Mouse (Mus musculus) liver, embryonic 13.5 days (tissue): ENCODE data around the gene Gna15. TPM values are rescaled to one million over a fixed set of nuclear protein-coding genes. Genes with fewer than 3 reads are reported as not detected.

Source experiments
- ATAC-seq: fragments of 200-750 bp; cut with Nextera tagmentation; 2 replicates; pipeline ENCODE4 v1.8.0; 2017; ENCODE audit warnings: low read depth, mild to moderate bottlenecking, moderate number of reproducible peaks, moderate library complexity
- DNase-seq: peaks from one replicate; pipeline ENCODE4 v3.0.0; 2022
- H3K27ac ChIP-seq: fragments of 300-500 bp; sonication (generic); 2 replicates; pipeline ENCODE4 v1.5.1; 2015; ENCODE audit warnings: moderate library complexity, mild to moderate bottlenecking, inconsistent platforms
- H3K27me3 ChIP-seq: fragments of 300-500 bp; sonication (generic); 2 replicates; pipeline ENCODE4 v1.6.1; 2015; ENCODE audit warnings: mild to moderate bottlenecking, inconsistent platforms
- H3K36me3 ChIP-seq: fragments of 300-500 bp; sonication (generic); 2 replicates; pipeline ENCODE4 v1.6.1; 2015; ENCODE audit warnings: mild to moderate bottlenecking, inconsistent platforms
- H3K4me1 ChIP-seq: fragments of 300-500 bp; sonication (generic); replicated peaks from 2 replicates; pipeline ENCODE4 v1.6.1; 2015; ENCODE audit warnings: inconsistent platforms
- H3K4me2 ChIP-seq: fragments of 300-500 bp; sonication (generic); 2 replicates; pipeline ENCODE4 v1.6.1; 2015; ENCODE audit warnings: inconsistent platforms, mild to moderate bottlenecking, moderate library complexity
- H3K4me3 ChIP-seq: fragments of 300-500 bp; sonication (generic); replicated peaks from 2 replicates; pipeline ENCODE4 v1.5.1; 2015; ENCODE audit warnings: mild to moderate bottlenecking, inconsistent platforms
- H3K9ac ChIP-seq: fragments of 300-500 bp; sonication (generic); 2 replicates; pipeline ENCODE4 v1.6.1; 2015; ENCODE audit warnings: mild to moderate bottlenecking, inconsistent platforms
- H3K9me3 ChIP-seq: fragments of 300-500 bp; sonication (generic); replicated peaks from 2 replicates; pipeline ENCODE4 v1.6.1; 2016; ENCODE audit warnings: inconsistent platforms
- WGBS: fragments of 180-500 bp; shearing (Covaris S2); methylation state at CpG from one replicate; pipeline ENCODE4 v1.1.7; 2015; ENCODE audit not compliant: insufficient replicate concordance; 5-methylcytosine and 5-hydroxymethylcytosine counted together
- polyA plus RNA-seq: library from polyadenylated mRNA; unstranded; fragments of >200 nt; fragmentation: Nextera tagmentation; extraction: Ambion mirVana; gene quantifications from 2 replicates; pipeline ENCODE4 v1.2.1, GENCODE M21; 2015

Gna15 gene
- polyA plus RNA-seq, 1 experiment from 2014 or later = 7.2 TPM

DNA sequence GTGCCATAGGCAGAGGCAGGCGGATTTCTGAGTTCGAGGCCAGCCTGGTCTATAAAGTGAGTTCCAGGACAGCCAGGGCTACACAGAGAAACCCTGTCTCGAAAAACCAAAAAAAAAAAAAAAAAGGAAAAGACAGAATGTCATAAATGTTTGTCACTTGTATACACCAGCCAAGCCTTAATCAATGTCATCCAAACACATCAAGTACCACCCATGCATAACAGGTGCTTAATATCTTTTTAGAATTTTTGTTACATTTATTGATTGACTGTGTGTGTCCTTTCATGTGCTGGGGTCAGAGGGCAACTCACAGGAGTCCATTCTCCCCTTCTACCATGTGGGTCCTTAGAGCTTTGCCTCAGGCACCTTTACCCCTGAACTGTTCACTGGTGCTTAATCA, 24.0 kb downstream of the Gna15 start, which contains the start of gene S1pr4:
S1pr4 (minus strand) TSS at position 101 of the 400 bp plus-strand sequence.
- H3K4me2 ChIP-seq = peak within 1 kb of the TSS; percentile 67
- DNase-seq (no peak), ATAC-seq (no peak)
- no peaks in the 10 kb centered on the region for H3K9me3 ChIP-seq
- H3K4me1 ChIP-seq = peaks cover 53% of the 10 kb centered on the region
- peak within 1 kb of the TSS; percentile 73 for H3K27ac ChIP-seq
- 0 out of 2 replicates have a peak, but pooled peaks cover 6% of the 10 kb centered on the region for H3K27me3 ChIP-seq
- 60% methylated on average over 3 of the region's 3 CpGs for WGBS
- H3K4me3 ChIP-seq = peak within 1 kb of the TSS; percentile 88
- peak within 1 kb of the TSS; percentile 68 for H3K9ac ChIP-seq
- H3K36me3 ChIP-seq = peaks cover 3% of the 10 kb centered on the region

DNA sequence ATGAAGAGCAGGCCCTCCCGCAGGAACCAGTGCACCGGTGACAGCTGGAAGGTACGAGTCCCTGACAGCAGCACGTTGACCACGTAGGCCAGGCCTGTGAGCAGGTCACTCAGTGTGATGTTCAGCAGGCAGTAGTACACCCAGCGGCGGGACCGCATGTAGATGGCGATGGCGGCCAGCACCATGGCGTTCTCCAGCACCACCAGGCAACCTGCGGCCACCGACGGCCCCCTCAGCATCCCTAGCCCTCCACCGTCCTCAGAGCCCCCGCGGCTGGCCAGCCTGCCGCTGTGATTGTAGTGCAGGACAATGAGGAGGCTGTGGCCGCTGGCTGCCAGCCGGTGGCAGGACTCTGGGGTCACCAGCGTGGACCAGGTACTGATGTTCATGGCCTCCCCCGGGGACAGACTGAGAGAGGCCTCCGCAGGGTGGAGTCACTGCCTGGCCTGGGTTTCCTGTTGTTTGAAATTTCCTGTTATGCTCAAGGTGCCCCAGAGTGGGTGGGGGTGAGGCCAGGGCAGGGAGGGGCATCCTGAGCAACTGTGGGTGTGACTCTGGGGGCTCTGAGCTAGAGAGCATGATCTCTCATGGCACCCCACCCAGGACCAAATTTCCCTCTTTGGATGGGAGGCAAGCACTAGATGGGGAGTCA, 24.6 kb downstream of the Gna15 start:
- peak overlapping the region; percentile 67 for H3K4me2 ChIP-seq
- H3K4me1 ChIP-seq = peaks cover 60% of the 10 kb centered on the region
- peaks cover 2% of the 10 kb centered on the region; the same call in 1 of the 2 replicates for H3K36me3 ChIP-seq
- ATAC-seq = no peak
- peak overlapping the region; percentile 68 for H3K9ac ChIP-seq
- no peak for DNase-seq
- H3K4me3 ChIP-seq = peak overlapping the region; percentile 88
- no peaks in the 10 kb centered on the region for H3K9me3 ChIP-seq
- peak overlapping the region; percentile 73 for H3K27ac ChIP-seq
- WGBS = 40% methylated on average over 23 of the region's 23 CpGs
- 0 out of 2 replicates have a peak, but pooled peaks cover 6% of the 10 kb centered on the region for H3K27me3 ChIP-seq

DNA sequence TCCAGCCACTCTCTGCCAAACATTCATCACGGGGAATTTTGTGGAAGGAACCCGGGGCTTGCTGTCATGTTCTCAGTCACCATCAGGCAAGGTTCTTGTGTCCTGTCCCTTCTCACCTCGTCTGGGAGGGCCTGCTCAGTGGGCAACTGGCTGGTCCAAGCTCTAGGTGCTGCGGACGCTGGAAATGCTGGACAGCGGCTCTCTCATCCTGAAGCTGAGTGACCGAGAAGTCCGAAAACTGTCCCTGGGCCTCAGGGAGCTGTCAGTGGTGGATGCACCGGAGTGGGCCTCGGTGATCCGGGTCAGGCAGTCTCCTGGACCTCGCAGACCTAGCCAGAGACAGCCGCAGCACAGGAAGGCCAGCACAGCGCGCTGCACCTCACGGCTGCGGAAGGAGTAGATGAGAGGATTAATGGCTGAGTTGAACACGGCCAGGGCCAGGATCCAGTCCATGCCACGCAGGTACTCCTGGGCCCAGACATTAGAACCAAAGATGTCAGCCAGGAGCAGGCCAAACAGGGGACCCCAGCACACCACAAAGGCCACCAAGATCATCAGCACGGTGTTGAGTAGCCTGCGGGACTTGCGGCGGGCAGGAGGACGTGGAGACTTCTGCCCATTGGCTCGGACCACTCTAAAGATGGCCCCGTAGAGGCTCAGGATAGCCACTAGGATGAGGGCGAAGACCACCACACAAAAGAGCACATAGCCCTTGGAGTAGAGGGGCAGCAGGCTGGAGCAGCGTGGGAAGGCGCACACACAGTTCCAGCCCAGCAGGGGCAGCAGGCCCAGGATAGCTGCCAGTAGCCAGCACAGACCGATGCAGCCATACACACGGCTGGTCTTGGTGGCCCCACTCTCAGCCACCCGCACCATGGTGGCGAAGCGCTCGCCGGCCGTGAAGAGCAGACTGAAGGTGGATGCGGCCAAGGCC, 25.4 kb downstream of the Gna15 start:
- peak overlapping the region; percentile 73 for H3K27ac ChIP-seq
- peak overlapping the region; percentile 68 for H3K9ac ChIP-seq
- peaks cover 7% of the 10 kb centered on the region for H3K36me3 ChIP-seq
- no peaks in the 10 kb centered on the region for H3K9me3 ChIP-seq
- H3K27me3 ChIP-seq = 0 out of 2 replicates have a peak, but pooled peaks cover 6% of the 10 kb centered on the region
- 67% methylated on average over 38 of the region's 38 CpGs for WGBS
- peaks cover 68% of the 10 kb centered on the region for H3K4me1 ChIP-seq
- DNase-seq = no peak
- H3K4me2 ChIP-seq = peak overlapping the region; percentile 67
- no peak for ATAC-seq
- peak overlapping the region; percentile 88 for H3K4me3 ChIP-seq

DNA sequence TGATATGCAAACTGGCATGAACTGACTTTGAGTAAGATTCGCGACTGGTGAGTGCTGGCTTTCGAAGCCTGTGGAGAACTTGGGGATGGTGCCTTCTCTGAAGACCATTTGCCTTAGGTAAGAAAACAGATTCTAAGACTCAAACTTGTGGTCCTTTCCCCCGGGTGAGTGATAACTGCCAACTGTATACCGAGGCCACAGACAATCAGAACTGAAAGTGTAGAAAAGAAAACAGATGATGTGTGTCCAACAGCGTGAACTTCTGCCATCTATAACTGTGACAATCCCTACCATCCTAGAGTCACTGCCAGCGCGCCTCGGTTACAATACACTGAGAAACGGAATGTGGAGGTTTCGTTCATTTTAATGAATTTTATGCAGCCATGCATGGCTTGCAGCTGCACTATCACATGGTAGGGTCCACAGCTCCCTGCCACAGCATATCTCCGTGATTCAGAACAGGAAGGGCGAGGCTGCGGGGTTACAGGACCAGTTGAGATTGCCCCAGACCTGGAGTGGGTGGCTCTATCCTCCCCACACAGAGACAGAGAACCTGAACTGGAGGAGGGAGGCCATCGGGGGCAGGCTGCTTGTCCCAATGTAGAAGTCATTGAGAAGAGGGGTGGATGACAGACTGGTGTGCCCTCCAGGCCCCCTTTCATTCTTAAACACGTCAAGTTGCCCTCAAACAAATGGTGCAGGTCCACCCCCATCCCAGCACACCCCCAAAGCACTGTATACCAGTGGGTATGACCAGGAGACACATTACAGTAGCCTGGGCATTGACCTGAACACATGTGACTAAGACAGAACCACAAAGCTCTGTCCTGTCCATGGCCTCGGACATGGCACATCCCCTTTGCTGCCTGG, 26.4 kb downstream of the Gna15 start:
- no peaks in the 10 kb centered on the region for H3K27me3 ChIP-seq
- H3K4me1 ChIP-seq = peaks cover 67% of the 10 kb centered on the region
- peaks cover 16% of the 10 kb centered on the region for H3K36me3 ChIP-seq
- 0 out of 2 replicates have a peak, but pooled peaks have one; percentile 4 for ATAC-seq
- no peaks in the 10 kb centered on the region for H3K9me3 ChIP-seq
- 32% methylated on average over 17 of the region's 17 CpGs for WGBS
- peak overlapping the region; percentile 67 for H3K4me2 ChIP-seq
- peak overlapping the region; percentile 68 for H3K9ac ChIP-seq
- H3K27ac ChIP-seq = peak overlapping the region; percentile 73
- H3K4me3 ChIP-seq = peak overlapping the region; percentile 88
- DNase-seq = peak; percentile 60

DNA sequence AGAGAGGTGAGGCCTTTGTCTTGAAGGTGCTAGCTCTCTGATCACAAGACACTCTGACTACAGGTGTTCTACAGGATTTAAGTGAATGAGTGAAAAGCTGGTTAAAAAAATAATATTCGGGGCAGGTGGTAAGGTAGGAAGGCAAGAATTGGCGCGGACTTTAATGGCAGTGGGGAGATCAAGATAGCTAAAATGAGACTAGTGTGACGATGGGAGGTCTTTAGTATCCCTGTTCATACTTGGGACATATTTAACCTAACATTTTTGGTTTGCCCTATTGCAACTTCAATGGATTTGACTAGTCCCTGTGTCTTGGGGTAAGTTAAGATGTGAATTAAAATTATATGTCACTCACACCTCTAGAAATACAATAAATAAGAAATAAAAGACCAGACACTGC, 27.1 kb downstream of the Gna15 start:
- no peaks in the 10 kb centered on the region for H3K27me3 ChIP-seq

DNA sequence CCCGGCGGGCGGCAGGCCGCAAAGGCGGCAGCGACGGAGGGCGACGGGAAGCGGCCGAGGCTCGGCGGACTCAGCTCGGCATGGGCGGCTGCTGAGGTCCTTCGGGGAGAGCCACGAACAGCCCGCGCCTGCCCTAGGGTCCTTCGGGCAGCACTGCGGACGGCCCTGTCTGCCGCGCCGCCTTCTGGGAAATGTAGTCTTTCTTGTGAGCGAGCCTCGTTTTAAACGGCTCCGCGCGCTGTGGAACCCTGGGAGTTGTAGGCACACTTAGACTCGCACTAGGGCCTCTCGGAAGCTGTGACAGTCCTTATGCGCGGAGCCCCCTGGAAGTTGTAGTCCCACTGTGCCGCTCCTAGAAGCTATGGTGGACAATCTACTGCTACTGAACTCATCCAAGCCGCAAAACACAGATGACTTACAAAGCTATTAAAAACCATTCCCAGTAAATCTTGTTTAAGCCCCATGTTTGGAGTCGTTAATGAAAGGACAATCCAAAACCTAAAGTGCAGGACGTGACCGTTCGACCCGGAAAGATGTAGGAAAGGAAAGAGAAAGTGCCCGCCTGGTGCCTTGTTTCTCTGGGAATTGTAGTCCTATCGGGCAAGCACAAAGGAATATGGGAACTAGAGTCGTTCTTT, 27.6 kb downstream of the Gna15 start, which contains the start of gene Ncln:
Ncln (minus strand) TSS at position 129 of the 638 bp plus-strand sequence.
- Histone ChIP-seq H3K4me2 (peak within 1 kb of the TSS; percentile 98), H3K9me3 (no peaks in the 10 kb centered on the region), H3K4me3 (peak within 1 kb of the TSS; percentile 88), H3K27ac (peak within 1 kb of the TSS; percentile 74), H3K4me1 (peaks cover 60% of the 10 kb centered on the region), H3K36me3 (peaks cover 29% of the 10 kb centered on the region), H3K9ac (peak within 1 kb of the TSS; percentile 93), H3K27me3 (no peaks in the 10 kb centered on the region)
- ATAC-seq (peak; percentile 95), DNase-seq (peak; percentile 98)
- WGBS = under 1% methylated on average over 45 of the region's 45 CpGs

More for the DNA sequence above, 27.1 kb downstream of the Gna15 start:
- Histone ChIP-seq H3K4me2 (peak overlapping the region; percentile 67), H3K9me3 (no peaks in the 10 kb centered on the region), H3K4me3 (peak overlapping the region; percentile 88), H3K36me3 (peaks cover 23% of the 10 kb centered on the region), H3K27ac (peak overlapping the region; percentile 73), H3K4me1 (peaks cover 61% of the 10 kb centered on the region), H3K9ac (peak overlapping the region; percentile 68)
- 15% methylated on average over 4 of the region's 4 CpGs for WGBS
- ATAC-seq (no peak), DNase-seq (no peak)

DNA sequence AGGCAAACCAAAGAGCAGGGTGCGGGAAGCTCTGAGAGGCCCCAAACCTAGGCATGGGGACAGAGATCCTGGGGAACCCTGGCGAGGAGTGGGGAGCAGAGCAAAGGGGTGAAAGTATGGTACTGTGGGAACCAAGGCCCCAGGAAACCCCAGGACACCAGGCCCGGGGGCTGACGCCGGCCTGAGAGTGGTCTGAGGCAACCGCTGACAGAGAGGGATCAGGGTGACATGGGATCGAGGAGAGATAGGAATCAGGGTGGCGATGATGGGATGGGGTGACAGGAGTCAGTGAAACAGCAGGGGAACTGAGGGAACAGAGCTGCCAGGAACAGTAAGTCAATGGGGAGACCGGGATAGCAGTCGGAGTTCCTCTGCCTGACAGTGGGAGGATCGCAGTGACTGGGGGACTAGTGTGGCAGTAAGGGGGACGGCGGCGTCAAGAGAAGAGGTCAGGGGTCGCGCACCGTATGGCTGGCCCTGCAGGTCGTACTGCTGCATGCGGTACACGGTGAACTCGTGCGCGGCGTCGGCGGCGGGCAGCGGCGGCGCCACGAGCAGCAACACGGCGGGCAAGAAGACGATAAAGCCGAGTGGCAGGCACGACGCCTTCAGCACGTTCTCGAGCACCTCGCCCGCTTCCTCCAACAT, 28.3 kb downstream of the Gna15 start:
- H3K36me3 ChIP-seq = peaks cover 35% of the 10 kb centered on the region
- H3K9me3 ChIP-seq = no peaks in the 10 kb centered on the region
- peak overlapping the region; percentile 93 for H3K9ac ChIP-seq
- H3K27ac ChIP-seq = peak overlapping the region; percentile 74
- peak; percentile 13 for ATAC-seq
- no peaks in the 10 kb centered on the region for H3K27me3 ChIP-seq
- peak overlapping the region; percentile 88 for H3K4me3 ChIP-seq
- H3K4me1 ChIP-seq = peaks cover 60% of the 10 kb centered on the region
- whole genome bisulfite sequencing = under 1% methylated on average over 41 of the region's 41 CpGs
- peak overlapping the region; percentile 98 for H3K4me2 ChIP-seq
- no peak for DNase-seq

DNA sequence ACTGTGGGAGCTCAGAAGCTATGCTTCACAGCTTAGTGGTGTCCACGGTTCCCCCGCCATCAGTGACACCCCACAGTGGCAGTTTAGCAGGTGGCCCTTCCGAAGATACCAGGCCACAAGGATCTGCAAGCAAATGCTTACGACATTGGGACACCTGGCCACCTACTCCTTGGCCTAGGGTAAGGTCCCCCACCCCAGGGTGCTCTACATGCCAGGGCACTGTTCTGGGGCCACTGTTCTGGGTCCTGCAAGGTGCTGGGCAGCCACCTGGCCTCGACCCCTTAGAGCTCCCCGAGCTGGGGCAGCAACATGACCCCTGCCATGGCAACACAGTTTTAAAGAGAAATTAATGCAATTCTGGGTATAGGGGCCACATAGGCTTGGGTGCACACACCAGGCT, 28.9 kb downstream of the Gna15 start:
- no peaks in the 10 kb centered on the region for H3K9me3 ChIP-seq
- 37% methylated on average over 6 of the region's 6 CpGs for whole genome bisulfite sequencing
- peak overlapping the region; percentile 74 for H3K27ac ChIP-seq
- ATAC-seq = no peak
- peak overlapping the region; percentile 88 for H3K4me3 ChIP-seq
- H3K36me3 ChIP-seq = peaks cover 41% of the 10 kb centered on the region
- peaks cover 58% of the 10 kb centered on the region for H3K4me1 ChIP-seq
- no peaks in the 10 kb centered on the region for H3K27me3 ChIP-seq
- H3K9ac ChIP-seq = peak overlapping the region; percentile 93
- DNase-seq = no peak
- H3K4me2 ChIP-seq = peak overlapping the region; percentile 98

DNA sequence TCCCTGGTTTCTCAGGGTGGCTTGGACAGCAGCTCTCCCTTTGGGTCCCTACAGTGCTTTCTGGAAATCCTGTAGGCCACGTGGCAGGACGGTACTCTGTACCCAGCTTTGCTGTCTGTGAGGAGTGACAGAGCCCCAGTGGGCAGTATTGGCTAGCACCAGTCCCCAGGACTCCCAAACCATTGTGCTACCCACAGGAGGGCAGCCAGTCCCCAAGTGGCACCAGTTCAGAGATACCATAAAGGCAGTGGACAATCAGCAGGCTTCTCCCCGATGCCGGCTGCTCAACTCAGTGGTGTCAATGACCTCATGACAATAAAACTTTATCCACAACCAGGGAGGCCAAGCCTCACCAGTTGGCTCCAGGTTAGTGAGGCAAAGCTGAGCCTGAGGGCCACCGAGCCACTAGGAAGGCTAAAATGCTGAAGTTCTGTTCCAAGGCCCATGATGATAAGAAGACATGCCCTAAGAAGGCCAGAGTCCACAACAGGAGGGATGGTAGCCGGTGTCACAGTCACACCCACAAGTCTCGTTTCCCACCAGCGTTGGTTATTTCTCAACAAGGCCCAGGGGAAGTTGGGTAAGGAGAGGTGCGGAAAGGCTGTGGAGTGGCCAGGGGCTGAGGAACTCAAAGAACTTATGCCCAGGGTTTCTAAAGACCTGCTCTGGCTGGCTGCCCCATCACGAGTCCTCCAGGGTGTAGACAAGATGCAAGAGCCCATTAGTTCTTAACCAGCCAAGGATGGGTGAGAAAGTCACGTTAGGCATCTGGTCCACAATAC, 29.6 kb downstream of the Gna15 start:
- ATAC-seq (no peak), DNase-seq (no peak)
- Histone ChIP-seq H3K9me3 (no peaks in the 10 kb centered on the region), H3K4me1 (peaks cover 52% of the 10 kb centered on the region), H3K27me3 (no peaks in the 10 kb centered on the region), H3K9ac (peak overlapping the region; percentile 93), H3K27ac (peak overlapping the region; percentile 74), H3K36me3 (peaks cover 48% of the 10 kb centered on the region), H3K4me3 (peak overlapping the region; percentile 88), H3K4me2 (peak overlapping the region; percentile 98)
- 62% methylated on average over 11 of the region's 11 CpGs for WGBS
